Mouse (Mus musculus): ENCODE measurements around the gene Klhl42. TPM values are rescaled to one million over a fixed set of nuclear protein-coding genes. Genes with fewer than 3 reads are reported as not detected.

Gene Klhl42
- 6.3 and 7.5 TPM in 2 replicates for polyA plus RNA-seq (2014; fragmentation: Nextera tagmentation; extraction: Ambion mirVana)

GRCm38 (mm10) chr6:147091136-147092120, at the start of gene Klhl42:
Gene Klhl42 (plus strand): TSS chr6:147091379.
- under 1% methylated on average over 98 of the region's 99 CpGs for WGBS
- peak; percentile 74 for DNase-seq (ENCODE audit: low spot score)
- Histone ChIP-seq H3K36me3 (ENCODE audit: control insufficient read depth, insufficient read depth, low read length) (0 out of 2 replicates have a peak, but pooled peaks cover 4% of the 10 kb centered on the region), H3K27me3 (replicated peaks; ENCODE audit: control insufficient read depth, insufficient read depth, low read length) (no peaks in the 10 kb centered on the region), H3K4me3 (ENCODE audit: low read depth, low read length) (peak within 1 kb of the TSS; percentile 75), H3K9me3 (replicated peaks; ENCODE audit: control insufficient read depth, low read length) (no peaks in the 10 kb centered on the region), H3K4me2 (ENCODE audit: low read length) (peak within 1 kb of the TSS; percentile 96), H3K27ac (ENCODE audit: low read depth, low read length) (peak within 1 kb of the TSS; percentile 88), H3K4me1 (ENCODE audit: control insufficient read depth, insufficient read depth, low read length) (peaks cover 19% of the 10 kb centered on the region), H3K9ac (ENCODE audit: low read length) (peak within 1 kb of the TSS; percentile 89)
- peak; percentile 92 for ATAC-seq

GRCm38 (mm10) chr6:147042291-147043290, 48.6 kb upstream of the Klhl42 start, which contains the start of gene Mrps35:
Gene Mrps35 (plus strand): TSS chr6:147042764.
- ATAC-seq = peak; percentile 99

GRCm38 (mm10) chr6:147043633-147044032, 47.5 kb upstream of the Klhl42 start:
- H3K4me1 ChIP-seq (ENCODE audit: control insufficient read depth, insufficient read depth, low read length) = peaks cover 8% of the 10 kb centered on the region
- peak overlapping the region; percentile 93 for H3K4me3 ChIP-seq (ENCODE audit: low read depth, low read length)
- WGBS = 54% methylated on average over 7 of the region's 7 CpGs
- no peak overlapping the region for H3K27ac ChIP-seq (ENCODE audit: low read depth, low read length)
- H3K9me3 ChIP-seq (replicated peaks; ENCODE audit: control insufficient read depth, low read length) = no peaks in the 10 kb centered on the region
- DNase-seq (ENCODE audit: low spot score) = no peak
- H3K27me3 ChIP-seq (replicated peaks; ENCODE audit: control insufficient read depth, insufficient read depth, low read length) = no peaks in the 10 kb centered on the region
- peak overlapping the region; percentile 93 for H3K9ac ChIP-seq (ENCODE audit: low read length)
- H3K36me3 ChIP-seq (ENCODE audit: control insufficient read depth, insufficient read depth, low read length) = peaks cover 25% of the 10 kb centered on the region
- no peak for ATAC-seq
- peak overlapping the region; percentile 59 for H3K4me2 ChIP-seq (ENCODE audit: low read length)

More at GRCm38 (mm10) chr6:147042291-147043290, 48.6 kb upstream of the Klhl42 start, which contains the start of gene Mrps35:
- Histone ChIP-seq H3K36me3 (ENCODE audit: control insufficient read depth, insufficient read depth, low read length) (peaks cover 15% of the 10 kb centered on the region), H3K27me3 (replicated peaks; ENCODE audit: control insufficient read depth, insufficient read depth, low read length) (no peaks in the 10 kb centered on the region), H3K4me3 (ENCODE audit: low read depth, low read length) (peak within 1 kb of the TSS; percentile 93), H3K4me1 (ENCODE audit: control insufficient read depth, insufficient read depth, low read length) (peaks cover 8% of the 10 kb centered on the region), H3K9me3 (replicated peaks; ENCODE audit: control insufficient read depth, low read length) (no peaks in the 10 kb centered on the region), H3K9ac (ENCODE audit: low read length) (peak within 1 kb of the TSS; percentile 93), H3K4me2 (ENCODE audit: low read length) (peak within 1 kb of the TSS; percentile 59), H3K27ac (ENCODE audit: low read depth, low read length) (peak within 1 kb of the TSS; percentile 86)
- DNase-seq (ENCODE audit: low spot score) = peak; percentile 94
- 3% methylated on average over 66 of the region's 66 CpGs for whole genome bisulfite sequencing

- no peak overlapping the region for H3K4me3 ChIP-seq (ENCODE audit: low read depth, low read length)
- peaks cover 70% of the 10 kb centered on the region for H3K36me3 ChIP-seq (ENCODE audit: control insufficient read depth, insufficient read depth, low read length)
- H3K27me3 ChIP-seq (replicated peaks; ENCODE audit: control insufficient read depth, insufficient read depth, low read length) = no peaks in the 10 kb centered on the region
- WGBS = 97% methylated on average over 13 of the region's 13 CpGs
- ATAC-seq (no peak), DNase-seq (ENCODE audit: low spot score) (no peak)
- no peaks in the 10 kb centered on the region for H3K9me3 ChIP-seq (replicated peaks; ENCODE audit: control insufficient read depth, low read length)
- no peak overlapping the region for H3K4me2 ChIP-seq (ENCODE audit: low read length)
- H3K4me1 ChIP-seq (ENCODE audit: control insufficient read depth, insufficient read depth, low read length) = no peaks in the 10 kb centered on the region
- H3K27ac ChIP-seq (ENCODE audit: low read depth, low read length) = no peak overlapping the region
- no peak overlapping the region for H3K9ac ChIP-seq (ENCODE audit: low read length)
Observed at GRCm38 (mm10) chr6:147049239-147049805, 41.9 kb upstream of the Klhl42 start.

GRCm38 (mm10) chr6:147051666-147052065, 39.5 kb upstream of the Klhl42 start:
- DNase-seq (ENCODE audit: low spot score) = no peak
- Histone ChIP-seq H3K36me3 (ENCODE audit: control insufficient read depth, insufficient read depth, low read length) (peaks cover 77% of the 10 kb centered on the region), H3K4me3 (ENCODE audit: low read depth, low read length) (no peak overlapping the region), H3K27ac (ENCODE audit: low read depth, low read length) (no peak overlapping the region), H3K4me2 (ENCODE audit: low read length) (no peak overlapping the region), H3K4me1 (ENCODE audit: control insufficient read depth, insufficient read depth, low read length) (no peaks in the 10 kb centered on the region), H3K9me3 (replicated peaks; ENCODE audit: control insufficient read depth, low read length) (no peaks in the 10 kb centered on the region), H3K9ac (ENCODE audit: low read length) (no peak overlapping the region), H3K27me3 (replicated peaks; ENCODE audit: control insufficient read depth, insufficient read depth, low read length) (no peaks in the 10 kb centered on the region)
- WGBS = 95% methylated on average over 8 of the region's 8 CpGs
- no peak for ATAC-seq

- no peak for DNase-seq (ENCODE audit: low spot score)
- WGBS = 92% methylated on average over 9 of the region's 9 CpGs
- Histone ChIP-seq H3K27me3 (replicated peaks; ENCODE audit: control insufficient read depth, insufficient read depth, low read length) (no peaks in the 10 kb centered on the region), H3K4me1 (ENCODE audit: control insufficient read depth, insufficient read depth, low read length) (no peaks in the 10 kb centered on the region), H3K27ac (ENCODE audit: low read depth, low read length) (no peak overlapping the region), H3K9me3 (replicated peaks; ENCODE audit: control insufficient read depth, low read length) (no peaks in the 10 kb centered on the region), H3K9ac (ENCODE audit: low read length) (no peak overlapping the region), H3K4me3 (ENCODE audit: low read depth, low read length) (no peak overlapping the region), H3K4me2 (ENCODE audit: low read length) (no peak overlapping the region), H3K36me3 (ENCODE audit: control insufficient read depth, insufficient read depth, low read length) (peaks cover 75% of the 10 kb centered on the region)
- ATAC-seq = no peak
Observed at GRCm38 (mm10) chr6:147052440-147052839, 38.7 kb upstream of the Klhl42 start.

GRCm38 (mm10) chr6:147053785-147054646, 37.2 kb upstream of the Klhl42 start:
- Histone ChIP-seq H3K4me3 (ENCODE audit: low read depth, low read length) (no peak overlapping the region), H3K9ac (ENCODE audit: low read length) (no peak overlapping the region), H3K4me1 (ENCODE audit: control insufficient read depth, insufficient read depth, low read length) (no peaks in the 10 kb centered on the region), H3K27ac (ENCODE audit: low read depth, low read length) (peak overlapping the region; percentile 55; the same call in 1 of the 2 replicates), H3K36me3 (ENCODE audit: control insufficient read depth, insufficient read depth, low read length) (peaks cover 62% of the 10 kb centered on the region), H3K9me3 (replicated peaks; ENCODE audit: control insufficient read depth, low read length) (no peaks in the 10 kb centered on the region), H3K4me2 (ENCODE audit: low read length) (no peak overlapping the region), H3K27me3 (replicated peaks; ENCODE audit: control insufficient read depth, insufficient read depth, low read length) (no peaks in the 10 kb centered on the region)
- DNase-seq (ENCODE audit: low spot score) = peak; percentile 75
- WGBS = 67% methylated on average over 19 of the region's 19 CpGs
- peak; percentile 87 for ATAC-seq
